Mouse (Mus musculus): ENCODE results near the gene Olfr287.

Olfr287 gene

GRCm38 (mm10) chr15:98168622-98169004, 52.2 kb downstream of the Olfr287 start:
- in situ Hi-C loops (cut with MboI, MseI): no loop called here

GRCm38 (mm10) chr15:98167645-98168621, 52.9 kb downstream of the Olfr287 start:
- in situ Hi-C loops (cut with MboI, MseI): no loop called here

GRCm38 (mm10) chr15:98166963-98167644, 53.8 kb downstream of the Olfr287 start, which contains the start of gene Ccdc184:
Gene Ccdc184 (plus strand): TSS chr15:98167158.
- in situ Hi-C loops (cut with MboI, MseI): no loop called here

DNA sequence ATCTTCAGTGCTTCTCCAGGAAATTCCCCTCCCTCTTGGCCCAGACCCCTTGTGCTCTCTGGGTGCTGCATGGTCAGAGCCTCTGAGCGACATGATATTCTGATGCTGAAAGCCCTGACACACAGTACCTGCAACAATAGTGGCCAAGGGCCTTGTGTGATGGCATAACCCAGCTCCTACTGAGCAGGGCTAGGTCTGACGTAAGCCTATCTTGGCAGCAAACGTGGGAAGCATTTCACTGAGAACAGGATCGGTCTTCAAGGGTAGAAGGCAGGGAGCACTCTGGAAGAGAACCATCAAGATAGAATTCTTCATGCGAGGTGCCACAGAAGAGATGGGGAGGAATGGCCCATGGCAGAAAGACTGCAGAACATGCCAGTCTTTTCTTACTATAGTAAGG, 55.3 kb downstream of the Olfr287 start, which contains the start of gene Asb8:
Gene Asb8 (minus strand): TSS at position 101 of the 400 bp plus-strand sequence.
- in situ Hi-C loops (cut with MboI, MseI): no loop called here

- in situ Hi-C loops (cut with MboI, MseI): no loop called here
Measured at GRCm38 (mm10) chr15:98162561-98162960, 58.3 kb downstream of the Olfr287 start.

- in situ Hi-C loops (cut with MboI, MseI): no loop called here
Measured at GRCm38 (mm10) chr15:98161026-98161805, 59.6 kb downstream of the Olfr287 start.

DNA sequence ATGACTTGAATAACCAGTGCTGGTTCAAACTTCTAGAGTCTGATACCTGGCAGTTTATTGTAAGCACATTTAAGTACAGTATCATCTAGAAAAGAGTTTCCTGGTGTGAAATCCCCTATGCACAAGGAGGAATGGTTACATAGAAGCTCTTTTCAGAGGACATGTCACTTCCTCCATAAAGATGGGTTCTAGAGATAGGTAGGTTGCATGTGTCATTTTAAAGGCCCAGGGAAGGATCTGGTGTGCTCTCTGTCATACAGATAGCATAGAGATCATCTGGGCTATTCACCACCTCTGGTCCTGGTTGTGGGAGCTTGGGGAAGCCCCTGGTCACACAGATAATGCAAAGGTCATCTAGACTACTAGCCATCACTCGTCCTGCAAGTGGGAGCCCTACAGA, 63.6 kb downstream of the Olfr287 start:
- in situ Hi-C loops (cut with MboI, MseI): no loop called here
